Mouse (Mus musculus) lung, embryonic 15.5 days (tissue): ENCODE measurements around the gene Bcl11a. TPM values are rescaled to one million over a fixed set of nuclear protein-coding genes. Genes with fewer than 3 reads are reported as not detected.
"Not testable (repeated sequence)": the region's sequence is repeated elsewhere in the genome, so short reads cannot be mapped to it uniquely, and the experiment has no call there.

Source experiments
- ATAC-seq: fragments of 200-750 bp; cut with Nextera tagmentation; 2 replicates; pipeline ENCODE4 v1.8.0; 2017; ENCODE audit warnings: moderate number of reproducible peaks, borderline replicate concordance; ENCODE audit not compliant: low FRiP score, low TSS enrichment; ENCODE audit errors: extremely low read depth
- H3K27ac ChIP-seq: fragments of 300-500 bp; sonication (generic); 2 replicates; pipeline ENCODE4 v1.5.1; 2015; ENCODE audit warnings: moderate library complexity, mild to moderate bottlenecking, inconsistent platforms
- H3K27me3 ChIP-seq: fragments of 300-500 bp; sonication (generic); 2 replicates; pipeline ENCODE4 v1.6.1; 2015; ENCODE audit warnings: inconsistent platforms
- H3K36me3 ChIP-seq: fragments of 300-500 bp; sonication (generic); 2 replicates; pipeline ENCODE4 v1.6.1; 2015; ENCODE audit warnings: inconsistent platforms
- H3K4me1 ChIP-seq: fragments of 300-500 bp; sonication (generic); 2 replicates; pipeline ENCODE4 v1.6.1; 2015; ENCODE audit warnings: inconsistent platforms
- H3K4me2 ChIP-seq: fragments of 300-500 bp; sonication (generic); 2 replicates; pipeline ENCODE4 v1.6.1; 2015; ENCODE audit warnings: inconsistent platforms, mild to moderate bottlenecking, moderate library complexity
- H3K4me3 ChIP-seq: fragments of 300-500 bp; sonication (generic); 2 replicates; pipeline ENCODE4 v1.5.1; 2015; ENCODE audit warnings: mild to moderate bottlenecking, inconsistent platforms
- H3K9ac ChIP-seq: fragments of 300-500 bp; sonication (generic); 2 replicates; pipeline ENCODE4 v1.6.1; 2015; ENCODE audit warnings: inconsistent platforms
- H3K9me3 ChIP-seq: fragments of 300-500 bp; sonication (generic); 2 replicates; pipeline ENCODE4 v1.6.1; 2016; ENCODE audit warnings: inconsistent platforms
- whole genome bisulfite sequencing: fragments of 180-500 bp; shearing (Covaris S2); methylation state at CpG from one replicate; pipeline ENCODE4 v1.1.7; 2015; 5-methylcytosine and 5-hydroxymethylcytosine counted together
- polyA plus RNA-seq: library from polyadenylated mRNA; unstranded; fragments of >200 nt; fragmentation: Nextera tagmentation; extraction: Ambion mirVana; gene quantifications from 2 replicates; pipeline ENCODE4 v1.2.1, GENCODE M21; 2015

Bcl11a gene
- polyA plus RNA-seq, 1 experiment from 2014 or later: 15.4 TPM

- ATAC-seq: no peak
- Histone ChIP-seq H3K27ac (no peak overlapping the region), H3K9ac (no peak overlapping the region), H3K4me2 (no peak overlapping the region), H3K4me1 (no peaks in the 10 kb centered on the region), H3K4me3 (no peak overlapping the region), H3K9me3 (no peaks in the 10 kb centered on the region), H3K36me3 (no peaks in the 10 kb centered on the region), H3K27me3 (no peaks in the 10 kb centered on the region)
- WGBS: 76% methylated on average over 2 of the region's 2 CpGs
Measured at GRCm38 (mm10) chr11:24128001-24128400, 50.1 kb downstream of the Bcl11a start.

- H3K27me3 ChIP-seq, H3K27ac ChIP-seq, H3K9ac ChIP-seq, H3K4me2 ChIP-seq, H3K9me3 ChIP-seq, H3K36me3 ChIP-seq, H3K4me3 ChIP-seq, H3K4me1 ChIP-seq, ATAC-seq: not testable (repeated sequence)
- 77% methylated on average over 4 of the region's 4 CpGs for WGBS
Measured at GRCm38 (mm10) chr11:24128880-24129279, 51.0 kb downstream of the Bcl11a start.

DNA sequence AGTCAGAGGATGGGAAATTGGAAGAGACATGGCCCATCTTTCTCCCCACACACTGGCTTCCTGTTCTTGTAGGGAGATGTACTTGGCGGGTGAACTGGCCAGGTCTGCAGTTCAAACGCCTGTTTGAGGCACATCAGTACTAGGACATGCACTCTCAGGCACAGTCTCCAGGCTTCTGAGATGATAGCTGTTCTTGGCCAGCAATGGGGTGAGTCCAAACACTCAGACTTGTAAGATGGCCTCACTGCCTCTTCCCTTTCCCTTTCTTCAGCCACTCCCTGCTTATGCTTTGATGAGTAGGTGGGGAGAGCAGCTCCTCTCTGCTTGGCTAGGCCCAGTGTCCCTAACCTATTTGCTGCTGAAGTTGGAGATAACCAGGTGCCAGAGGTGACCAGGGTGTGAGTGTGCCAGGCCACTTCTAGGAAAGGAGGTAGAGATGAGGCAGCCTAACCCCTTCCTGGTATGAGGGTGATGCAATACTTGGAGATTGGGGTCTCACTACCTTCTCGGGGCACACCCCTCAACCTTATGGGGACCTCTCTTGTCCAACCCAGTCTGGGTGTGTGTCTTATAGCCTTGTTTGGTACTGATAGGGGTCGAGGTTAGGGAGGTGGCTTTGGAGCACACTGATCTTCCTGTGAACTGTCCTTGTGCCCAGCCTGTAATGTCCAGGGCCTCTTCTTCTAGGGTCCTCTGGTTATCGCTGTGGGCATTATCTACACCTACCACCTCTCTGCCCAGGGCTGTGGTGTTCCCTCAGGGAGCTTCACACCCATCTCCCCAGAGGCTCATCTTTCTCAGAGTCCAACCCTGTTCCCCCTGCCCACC is 51.7 kb downstream of the Bcl11a start:
- Histone ChIP-seq H3K36me3 (no peaks in the 10 kb centered on the region), H3K27ac (no peak overlapping the region), H3K27me3 (no peaks in the 10 kb centered on the region), H3K9ac (no peak overlapping the region), H3K9me3 (no peaks in the 10 kb centered on the region), H3K4me1 (no peaks in the 10 kb centered on the region), H3K4me3 (no peak overlapping the region), H3K4me2 (no peak overlapping the region)
- no peak; the same call in 1 of the 2 replicates for ATAC-seq
- 80% methylated on average over 5 of the region's 5 CpGs for WGBS

DNA sequence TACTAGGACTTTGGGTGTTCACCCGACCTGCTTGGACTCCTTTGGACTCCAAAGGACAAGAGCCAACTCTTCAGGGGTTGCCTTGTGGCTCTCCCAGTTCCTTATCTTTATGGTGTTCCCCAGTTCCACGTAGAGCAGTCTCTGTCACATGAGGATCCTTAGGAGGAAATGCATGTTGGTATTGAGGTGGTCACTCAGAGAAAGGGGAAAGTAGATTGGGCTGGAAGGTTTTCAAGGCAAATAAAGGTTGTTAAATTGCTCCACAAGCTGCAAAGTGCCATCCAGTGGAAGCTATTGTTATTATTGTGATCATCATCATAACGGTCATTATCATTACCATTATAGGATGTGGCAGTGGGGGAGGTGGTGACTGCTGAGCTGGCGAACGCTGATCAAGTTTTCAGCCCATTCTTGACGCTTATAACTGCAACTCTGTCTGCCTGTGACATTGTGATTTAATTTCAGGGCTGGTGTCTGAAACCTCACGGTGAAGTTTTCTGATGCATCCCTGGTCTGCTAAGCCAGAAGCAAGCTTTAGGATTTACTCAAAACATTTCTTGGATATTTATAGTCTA is 52.4 kb downstream of the Bcl11a start:
- Histone ChIP-seq H3K36me3 (no peaks in the 10 kb centered on the region), H3K9me3 (no peaks in the 10 kb centered on the region), H3K27ac (no peak overlapping the region), H3K4me1 (no peaks in the 10 kb centered on the region), H3K4me3 (no peak overlapping the region), H3K27me3 (no peaks in the 10 kb centered on the region), H3K4me2 (no peak overlapping the region), H3K9ac (no peak overlapping the region)
- no peak for ATAC-seq
- WGBS: 75% methylated on average over 7 of the region's 7 CpGs

DNA sequence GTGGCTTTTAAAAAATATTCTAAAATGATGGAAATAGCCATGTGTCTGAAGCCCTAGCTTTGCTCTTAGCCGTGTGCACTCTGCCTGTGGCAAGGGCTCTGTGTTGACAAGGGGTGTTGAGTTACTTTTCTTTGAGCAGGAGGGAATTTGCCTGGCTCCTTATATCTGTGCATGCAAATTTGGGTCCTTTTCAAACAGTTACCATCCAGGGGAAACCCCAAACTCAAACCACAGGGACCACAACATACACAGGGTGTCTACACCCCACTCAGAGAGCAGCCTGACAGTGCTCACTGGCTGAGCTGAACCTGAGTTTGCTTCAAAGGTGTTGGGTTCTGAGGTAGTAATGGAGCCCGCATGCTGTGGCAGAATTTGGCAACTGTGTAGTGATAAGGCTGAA is 54.0 kb downstream of the Bcl11a start:
- no peaks in the 10 kb centered on the region for H3K36me3 ChIP-seq
- H3K27ac ChIP-seq: no peak overlapping the region
- H3K27me3 ChIP-seq: no peaks in the 10 kb centered on the region
- H3K4me3 ChIP-seq: no peak overlapping the region
- 0 out of 2 replicates have a peak, but pooled peaks have one; percentile 12 for ATAC-seq
- 61% methylated on average over 2 of the region's 2 CpGs for WGBS
- no peaks in the 10 kb centered on the region; the same call in 1 of the 2 replicates for H3K4me1 ChIP-seq
- H3K9ac ChIP-seq: no peak overlapping the region
- no peaks in the 10 kb centered on the region for H3K9me3 ChIP-seq
- H3K4me2 ChIP-seq: no peak overlapping the region

GRCm38 (mm10) chr11:24132358-24132757 is 54.5 kb downstream of the Bcl11a start:
- no peaks in the 10 kb centered on the region for H3K9me3 ChIP-seq
- no peak overlapping the region for H3K4me2 ChIP-seq
- no peak for ATAC-seq
- no peaks in the 10 kb centered on the region for H3K27me3 ChIP-seq
- WGBS: 94% methylated on average over 6 of the region's 6 CpGs
- H3K27ac ChIP-seq: no peak overlapping the region
- no peak overlapping the region for H3K4me3 ChIP-seq
- no peaks in the 10 kb centered on the region; the same call in 1 of the 2 replicates for H3K4me1 ChIP-seq
- H3K36me3 ChIP-seq: no peaks in the 10 kb centered on the region
- no peak overlapping the region for H3K9ac ChIP-seq

- no peak overlapping the region for H3K9ac ChIP-seq
- H3K27me3 ChIP-seq: no peaks in the 10 kb centered on the region
- no peaks in the 10 kb centered on the region; the same call in 1 of the 2 replicates for H3K4me1 ChIP-seq
- WGBS: 80% methylated on average over 2 of the region's 2 CpGs
- H3K9me3 ChIP-seq: no peaks in the 10 kb centered on the region
- no peak overlapping the region for H3K4me3 ChIP-seq
- no peak overlapping the region for H3K4me2 ChIP-seq
- H3K36me3 ChIP-seq: no peaks in the 10 kb centered on the region
- H3K27ac ChIP-seq: no peak overlapping the region
- ATAC-seq: no peak
Measured at GRCm38 (mm10) chr11:24132853-24133252, 55.0 kb downstream of the Bcl11a start.

GRCm38 (mm10) chr11:24133484-24133883 is 55.6 kb downstream of the Bcl11a start:
- no peak overlapping the region for H3K9ac ChIP-seq
- WGBS: 76% methylated on average over 3 of the region's 3 CpGs
- H3K4me3 ChIP-seq: no peak overlapping the region
- no peaks in the 10 kb centered on the region; the same call in 1 of the 2 replicates for H3K4me1 ChIP-seq
- no peaks in the 10 kb centered on the region for H3K9me3 ChIP-seq
- H3K27me3 ChIP-seq: no peaks in the 10 kb centered on the region
- no peak overlapping the region for H3K27ac ChIP-seq
- H3K36me3 ChIP-seq: no peaks in the 10 kb centered on the region
- no peak for ATAC-seq
- no peak overlapping the region for H3K4me2 ChIP-seq

- no peak overlapping the region for H3K9ac ChIP-seq
- H3K27me3 ChIP-seq: no peaks in the 10 kb centered on the region
- ATAC-seq: no peak
- H3K36me3 ChIP-seq: no peaks in the 10 kb centered on the region
- no peak overlapping the region for H3K4me3 ChIP-seq
- H3K9me3 ChIP-seq: no peaks in the 10 kb centered on the region
- WGBS: 80% methylated on average over 5 of the region's 5 CpGs
- no peaks in the 10 kb centered on the region; the same call in 1 of the 2 replicates for H3K4me1 ChIP-seq
- H3K4me2 ChIP-seq: no peak overlapping the region
- H3K27ac ChIP-seq: no peak overlapping the region
Measured at GRCm38 (mm10) chr11:24133928-24134327, 56.1 kb downstream of the Bcl11a start.

- H3K4me1 ChIP-seq: no peaks in the 10 kb centered on the region; the same call in 1 of the 2 replicates
- no peaks in the 10 kb centered on the region for H3K36me3 ChIP-seq
- H3K4me2 ChIP-seq: no peak overlapping the region
- H3K27ac ChIP-seq: no peak overlapping the region
- no peak for ATAC-seq
- WGBS: 66% methylated on average over 2 of the region's 2 CpGs
- no peaks in the 10 kb centered on the region for H3K27me3 ChIP-seq
- no peaks in the 10 kb centered on the region for H3K9me3 ChIP-seq
- H3K9ac ChIP-seq: no peak overlapping the region
- no peak overlapping the region for H3K4me3 ChIP-seq
Measured at GRCm38 (mm10) chr11:24135244-24135643, 57.4 kb downstream of the Bcl11a start.

DNA sequence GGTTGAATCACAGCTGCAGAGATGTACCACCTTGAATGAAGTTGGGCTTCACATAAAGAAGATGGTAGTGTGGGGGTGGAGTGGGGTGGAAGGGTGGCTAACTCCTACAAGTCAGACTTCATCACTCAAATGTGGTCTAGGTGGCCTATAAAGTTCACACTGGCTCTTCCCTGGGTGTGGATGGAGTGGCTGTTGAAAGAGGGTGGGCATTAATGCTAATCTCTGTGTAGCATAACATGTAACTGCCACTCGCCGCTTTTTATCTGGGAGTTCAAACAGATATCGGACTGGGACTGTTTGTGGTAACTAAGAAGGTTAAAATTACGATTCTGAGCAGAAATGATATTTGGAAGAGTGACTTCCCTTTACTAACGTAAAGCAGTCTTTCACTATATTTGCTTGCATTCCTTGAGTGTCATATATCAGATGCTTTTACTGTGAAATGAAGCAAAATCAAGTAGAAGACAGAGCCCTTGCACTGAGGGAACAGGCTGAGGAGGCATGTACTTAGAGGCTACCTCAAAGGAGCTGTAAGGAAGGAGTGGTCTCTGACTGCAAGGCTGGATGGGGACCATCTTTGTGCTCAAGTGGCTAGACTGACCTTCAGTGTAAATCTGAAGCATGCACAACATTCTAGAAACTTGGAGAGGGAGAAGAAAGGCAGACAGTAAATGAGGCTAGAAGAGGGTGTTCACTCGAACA is 58.4 kb downstream of the Bcl11a start:
- Histone ChIP-seq H3K27ac (no peak overlapping the region), H3K4me1 (no peaks in the 10 kb centered on the region; the same call in 1 of the 2 replicates)
- ATAC-seq: no peak

GRCm38 (mm10) chr11:24137891-24138290 is 60.0 kb downstream of the Bcl11a start:
- Histone ChIP-seq H3K27ac (no peak overlapping the region), H3K9me3 (no peaks in the 10 kb centered on the region), H3K4me3 (no peak overlapping the region), H3K4me1 (no peaks in the 10 kb centered on the region; the same call in 1 of the 2 replicates), H3K4me2 (no peak overlapping the region), H3K9ac (no peak overlapping the region), H3K36me3 (no peaks in the 10 kb centered on the region), H3K27me3 (no peaks in the 10 kb centered on the region)
- no peak for ATAC-seq
- WGBS: 93% methylated on average over 2 of the region's 2 CpGs

More for the DNA sequence above, 58.4 kb downstream of the Bcl11a start:
- Histone ChIP-seq H3K9ac (no peak overlapping the region), H3K4me2 (no peak overlapping the region), H3K9me3 (no peaks in the 10 kb centered on the region), H3K27me3 (no peaks in the 10 kb centered on the region), H3K4me3 (no peak overlapping the region), H3K36me3 (no peaks in the 10 kb centered on the region)
- 42% methylated on average over 6 of the region's 6 CpGs for WGBS
